Mouse (Mus musculus): ENCODE data around the gene Gm498.

Gene Gm498

DNA sequence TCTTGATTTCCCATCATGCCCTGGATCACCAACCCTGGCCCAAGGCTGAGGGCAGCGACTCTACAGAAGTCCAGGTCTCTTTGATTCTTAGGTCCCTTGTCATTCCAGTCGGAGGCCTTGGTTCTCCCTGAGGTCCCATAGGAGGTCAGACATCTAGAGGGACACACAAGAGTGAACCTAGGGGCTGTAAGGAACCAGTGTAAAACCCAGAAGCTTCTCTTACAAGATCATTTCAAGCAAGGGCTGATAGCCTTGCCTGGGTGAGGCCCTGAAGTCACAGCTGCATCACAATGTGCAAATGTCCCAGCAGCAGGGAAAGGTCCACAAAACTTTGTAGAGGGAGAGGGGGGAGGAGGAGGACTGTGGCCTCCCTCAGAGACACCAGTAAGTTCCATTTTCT is at the start of gene Gm498:
TSS of gene Gm498 (plus strand) at position 301 of the 400 bp plus-strand sequence.
- in situ Hi-C loops (cut with MboI; ENCODE audit: unreplicated experiment in 2 of 2): no loop called here

DNA sequence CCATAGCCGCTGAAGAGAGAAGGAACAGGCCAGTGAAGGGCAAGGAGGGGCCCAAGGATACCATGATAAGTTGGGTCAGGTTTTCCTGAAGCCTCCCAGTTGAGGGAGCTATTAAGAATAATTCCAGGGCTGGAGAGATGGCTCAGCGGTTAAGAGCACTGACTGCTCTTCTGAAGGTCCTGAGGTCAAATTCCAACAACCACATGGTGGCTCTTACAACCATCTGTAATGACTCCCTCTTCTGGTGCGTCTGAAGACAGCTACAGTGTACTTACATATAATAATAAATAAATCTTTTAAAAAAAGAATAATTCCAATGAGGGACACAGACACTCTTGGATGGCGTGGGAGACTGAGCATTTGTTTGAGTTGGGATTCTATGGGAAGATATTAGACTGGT is 47.4 kb upstream of the Gm498 start:
- in situ Hi-C loops (cut with MboI; ENCODE audit: unreplicated experiment in 2 of 2): loop anchor here in 1 of 2 experiments (25.0 kb wide), 1 partner anchor 1093 kb away; the partner anchor contains the start of gene LTO1

DNA sequence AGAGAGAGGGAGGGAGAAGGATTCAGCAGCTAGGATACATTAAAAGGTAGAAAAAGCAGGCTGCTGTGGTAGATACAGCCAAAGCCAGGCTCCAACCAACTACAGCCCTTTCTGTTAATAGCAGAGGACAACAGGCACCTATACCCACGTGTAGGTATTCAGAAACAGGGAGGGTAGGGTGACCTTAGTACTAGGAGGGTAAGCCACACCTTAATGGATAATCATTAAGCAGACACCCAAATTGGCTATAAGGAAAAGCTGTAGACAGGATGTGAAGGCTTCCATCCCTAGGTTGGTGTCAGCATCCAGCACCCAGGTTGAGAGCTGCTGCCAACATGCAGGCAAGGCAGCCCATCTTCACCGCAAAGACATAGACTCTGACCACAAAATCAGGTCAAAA is 45.4 kb upstream of the Gm498 start:
- in situ Hi-C loops (cut with MboI; ENCODE audit: unreplicated experiment in 2 of 2): loop anchor here (5.0 to 25.0 kb wide), 5 partner anchors 86 to 1091 kb away; partner anchors contain the start of genes LTO1 (in 1 of the 2) and Ppfia1 (in 1 of the 2)

DNA sequence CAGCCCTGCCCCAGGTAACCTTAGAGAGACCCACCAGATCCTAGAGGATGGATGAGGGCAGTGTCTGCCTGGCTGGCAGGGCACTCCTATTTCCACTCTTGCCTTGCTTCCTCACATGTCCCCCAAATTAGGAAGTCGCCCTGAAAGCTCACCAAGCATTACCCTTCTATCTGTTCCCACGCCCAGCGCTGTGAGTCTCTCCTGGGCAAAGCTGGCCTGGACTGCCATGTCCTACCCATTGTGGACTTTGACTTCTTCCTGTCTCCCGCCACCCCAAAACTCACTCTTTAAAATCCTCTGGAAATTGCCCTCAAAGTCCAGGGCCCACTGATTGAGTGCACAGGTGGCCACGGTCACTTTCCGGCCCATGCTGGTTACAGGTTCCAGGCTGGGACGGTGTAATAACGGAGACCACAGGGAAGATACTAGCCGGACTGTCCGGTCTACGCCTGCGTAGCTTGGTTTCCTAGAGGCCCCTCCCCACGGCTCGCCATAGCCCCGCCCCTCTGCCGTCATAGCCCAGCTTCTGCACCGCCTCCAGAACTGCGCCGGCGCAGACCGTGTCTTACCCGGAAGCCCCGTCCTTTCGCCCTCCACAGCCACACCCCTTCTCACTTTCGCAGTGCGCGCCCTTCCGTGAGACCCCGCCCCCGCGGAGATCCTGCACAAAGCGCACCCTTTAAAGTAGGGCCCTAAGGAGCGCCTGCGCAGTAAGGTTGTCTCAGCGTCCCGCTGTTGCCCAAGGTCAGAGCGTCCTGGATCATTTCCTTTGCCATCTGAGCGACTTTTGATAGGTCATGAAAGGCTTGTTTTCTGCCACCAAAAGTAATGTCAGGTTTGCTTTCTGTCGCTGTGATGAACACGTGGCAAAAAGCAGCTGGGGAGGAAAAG is 44.0 kb upstream of the Gm498 start, which contains the start of the genes Nadsyn1 and Dhcr7:
TSS of gene Nadsyn1 (minus strand) at position 475 of the 891 bp plus-strand sequence.
TSS of gene Dhcr7 (plus strand) at position 771 of the 891 bp plus-strand sequence.
- in situ Hi-C loops (cut with MboI; ENCODE audit: unreplicated experiment in 2 of 2): loop anchor here (5.0 to 25.0 kb wide), 5 partner anchors 85 to 1090 kb away; partner anchors contain the start of genes LTO1 (in 1 of the 2) and Ppfia1 (in 1 of the 2)

DNA sequence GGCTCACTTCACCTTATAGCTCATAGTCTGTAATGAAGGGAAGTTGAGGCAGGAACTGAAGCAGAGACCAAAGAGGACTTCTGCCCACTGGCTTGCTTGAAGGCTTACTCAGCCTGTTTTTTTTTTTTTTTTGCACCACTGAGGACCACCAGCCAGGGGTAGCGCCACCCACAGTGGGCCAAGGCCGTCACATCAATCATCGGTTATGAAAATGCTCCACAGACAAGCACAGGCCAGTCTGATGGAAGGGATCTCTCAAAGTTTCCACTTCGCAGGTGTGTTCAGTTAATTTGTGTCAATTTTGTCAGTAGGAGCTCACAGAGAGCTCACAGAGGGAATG is 43.4 kb upstream of the Gm498 start:
- in situ Hi-C loops (cut with MboI; ENCODE audit: unreplicated experiment in 2 of 2): loop anchor here (5.0 to 25.0 kb wide), 5 partner anchors 84 to 1089 kb away; partner anchors contain the start of genes LTO1 (in 1 of the 2) and Ppfia1 (in 1 of the 2)

DNA sequence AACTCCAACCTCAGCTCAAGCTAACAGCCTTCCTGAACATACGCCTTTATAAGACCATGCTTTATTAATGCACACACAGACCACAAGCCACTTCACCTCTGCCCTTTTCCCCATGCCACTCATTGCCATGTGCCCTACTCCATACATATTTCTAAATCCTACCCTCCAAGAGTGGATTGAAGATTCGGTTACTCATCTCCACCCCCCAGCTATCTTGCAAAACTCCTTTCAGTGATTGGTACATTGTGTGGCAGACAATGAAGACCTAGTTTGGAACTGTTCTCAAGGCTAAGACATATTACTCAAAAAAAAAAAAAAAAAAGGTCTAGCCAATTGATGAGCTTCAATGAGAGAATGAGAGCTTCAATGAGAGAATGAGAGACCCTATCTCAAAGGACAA is 39.7 kb upstream of the Gm498 start:
- in situ Hi-C loops (cut with MboI; ENCODE audit: unreplicated experiment in 2 of 2): loop anchor here (10.0 to 25.0 kb wide), 6 partner anchors 248 to 1915 kb away; partner anchors contain the start of genes LTO1 (in 1 of the 2), Ppfia1 (in 1 of the 2) and Tollip (in 1 of the 2)

DNA sequence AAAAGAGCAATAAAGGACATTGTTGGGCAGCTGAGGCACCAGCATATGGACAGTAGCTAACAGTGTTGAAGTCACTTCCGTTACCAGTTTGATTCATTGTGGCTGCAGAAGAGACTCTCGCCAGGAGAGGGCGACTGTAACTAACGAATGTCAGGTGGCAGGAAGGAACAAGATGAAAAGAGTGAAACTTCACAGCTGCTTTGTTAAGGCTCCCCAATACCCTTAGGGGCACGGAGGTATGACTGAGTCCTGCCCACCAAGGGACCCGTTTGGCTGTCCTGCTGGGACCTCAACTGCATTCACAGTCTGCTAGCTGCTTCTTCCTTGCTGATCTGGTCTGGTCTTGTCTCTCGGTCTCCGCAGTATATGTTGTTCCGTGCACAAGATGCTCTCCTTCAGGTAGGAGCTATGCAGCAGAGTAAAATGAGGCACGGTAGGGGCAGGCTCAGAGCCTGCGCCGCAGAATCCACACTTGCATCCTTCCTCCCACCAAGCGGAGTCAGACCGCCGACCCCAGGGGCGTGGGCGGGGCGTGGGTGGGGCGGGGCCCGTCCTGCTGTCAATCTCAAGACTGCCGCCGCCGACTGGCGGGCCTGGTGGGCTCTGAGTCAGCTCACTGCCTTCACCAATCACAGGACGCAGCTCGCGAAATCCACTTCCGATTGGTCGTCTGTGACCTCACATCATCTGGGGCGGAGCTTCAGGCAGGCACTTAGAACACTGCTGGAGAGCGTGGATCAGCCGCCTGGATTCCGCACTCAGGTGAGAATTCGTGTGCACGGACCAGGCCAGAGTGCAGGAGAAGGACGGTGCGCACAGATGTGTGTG is 36.9 kb upstream of the Gm498 start:
- in situ Hi-C loops (cut with MboI; ENCODE audit: unreplicated experiment in 2 of 2): loop anchor here (10.0 to 25.0 kb wide), 7 partner anchors 245 to 1917 kb away; partner anchors contain the start of genes Fadd (in 2 of the 2), LTO1 (in 1 of the 2), Ppfia1 (in 1 of the 2) and Tollip (in 1 of the 2)

DNA sequence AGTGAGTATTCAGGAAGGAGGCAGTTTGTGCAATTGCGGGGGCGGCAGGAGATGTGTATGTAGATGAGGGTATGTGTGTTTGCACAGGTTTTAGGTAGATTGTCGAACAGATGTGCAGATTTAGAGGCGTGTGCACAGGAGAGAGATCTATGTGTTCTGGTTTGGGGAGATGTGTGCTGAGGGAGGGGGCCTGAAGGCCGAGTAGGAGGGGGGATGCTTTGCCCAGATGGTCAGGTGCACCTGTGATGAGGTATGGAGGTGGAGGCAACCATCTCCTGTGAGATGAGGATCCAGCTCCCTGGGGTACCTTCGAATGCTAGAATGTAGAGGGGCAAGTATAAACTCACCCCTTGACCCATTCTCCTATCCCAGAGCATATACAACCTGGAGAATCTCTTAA is 36.2 kb upstream of the Gm498 start:
- in situ Hi-C loops (cut with MboI; ENCODE audit: unreplicated experiment in 2 of 2): loop anchor here (10.0 to 25.0 kb wide), 4 partner anchors 607 to 1918 kb away; partner anchors contain the start of genes Fadd (in 2 of the 2), LTO1 (in 1 of the 2) and Tollip (in 1 of the 2)

DNA sequence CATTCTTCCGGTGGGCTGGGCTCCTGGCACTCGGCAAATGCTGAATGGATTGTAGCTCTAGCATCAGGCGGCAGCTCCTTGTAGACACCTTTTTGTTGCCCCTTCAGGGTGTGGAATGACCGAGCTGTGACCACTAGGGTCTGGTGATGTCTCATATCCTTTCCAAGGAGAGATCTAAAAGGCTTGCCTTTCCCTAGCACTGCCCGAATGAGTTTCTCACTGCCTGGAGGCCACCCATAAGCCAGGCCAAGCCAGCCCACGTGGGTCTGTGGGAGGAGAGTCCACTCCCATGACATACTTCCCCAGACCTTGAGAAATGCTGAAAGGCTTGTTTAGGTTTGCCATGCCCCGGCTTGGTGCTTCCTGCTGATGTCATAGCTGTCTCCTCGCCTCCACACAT is 34.4 kb upstream of the Gm498 start:
- in situ Hi-C loops (cut with MboI; ENCODE audit: unreplicated experiment in 2 of 2): loop anchor here (10.0 to 25.0 kb wide), 4 partner anchors 605 to 1920 kb away; partner anchors contain the start of genes Fadd (in 2 of the 2), LTO1 (in 1 of the 2) and Tollip (in 1 of the 2)

DNA sequence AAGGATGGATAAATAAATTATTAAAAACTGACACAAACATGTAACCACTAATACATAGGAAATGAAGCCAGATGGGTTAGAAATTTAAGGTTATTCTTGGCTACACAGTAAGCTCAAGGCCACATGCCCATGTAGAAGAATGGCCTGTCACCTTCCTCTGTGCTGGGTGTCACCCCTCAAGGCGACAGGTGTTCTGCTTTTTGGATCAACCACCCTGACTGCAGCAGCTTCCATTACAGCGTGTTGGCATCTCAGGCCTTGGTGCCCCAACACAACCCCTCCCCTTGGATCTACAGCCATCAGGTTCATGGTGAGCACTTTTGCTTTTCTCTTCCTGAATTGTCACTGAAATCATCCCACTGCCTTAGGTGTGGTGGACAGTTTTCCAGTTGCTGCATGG is 34.0 kb upstream of the Gm498 start:
- in situ Hi-C loops (cut with MboI; ENCODE audit: unreplicated experiment in 2 of 2): loop anchor here (10.0 to 25.0 kb wide), 4 partner anchors 605 to 1920 kb away; partner anchors contain the start of genes Fadd (in 2 of the 2), LTO1 (in 1 of the 2) and Tollip (in 1 of the 2)

DNA sequence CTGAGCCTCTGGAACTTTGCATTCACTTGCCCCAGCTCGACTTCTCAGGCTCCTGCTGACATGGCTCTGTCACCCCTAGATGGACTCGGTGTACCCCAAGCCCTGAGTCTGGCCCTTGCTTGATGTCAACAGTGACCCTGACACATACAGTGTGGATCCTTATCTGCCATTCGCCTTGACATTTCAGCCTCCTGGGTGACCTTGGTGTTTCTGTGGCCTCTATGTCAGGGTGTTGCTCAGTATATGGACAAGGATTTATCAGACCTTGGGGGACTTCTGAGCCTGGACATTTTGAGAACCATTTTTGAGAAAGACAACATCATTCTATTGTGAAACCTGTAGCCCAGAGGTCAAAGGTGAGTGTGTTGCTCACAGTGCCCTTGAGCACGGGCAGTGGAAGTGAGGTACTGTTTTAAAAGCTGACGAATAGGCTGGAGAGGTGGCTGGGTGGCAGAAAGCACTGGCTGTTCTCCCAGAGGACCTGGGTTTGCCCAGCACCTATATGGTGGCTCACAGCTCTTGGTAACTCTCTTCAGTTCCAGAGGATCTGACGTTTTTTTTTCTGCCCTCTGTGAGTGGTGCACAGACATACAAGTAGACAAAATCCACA is 33.0 kb upstream of the Gm498 start:
- in situ Hi-C loops (cut with MboI; ENCODE audit: unreplicated experiment in 2 of 2): loop anchor here (10.0 to 25.0 kb wide), 4 partner anchors 604 to 1921 kb away; partner anchors contain the start of genes Fadd (in 2 of the 2), LTO1 (in 1 of the 2) and Tollip (in 1 of the 2)

DNA sequence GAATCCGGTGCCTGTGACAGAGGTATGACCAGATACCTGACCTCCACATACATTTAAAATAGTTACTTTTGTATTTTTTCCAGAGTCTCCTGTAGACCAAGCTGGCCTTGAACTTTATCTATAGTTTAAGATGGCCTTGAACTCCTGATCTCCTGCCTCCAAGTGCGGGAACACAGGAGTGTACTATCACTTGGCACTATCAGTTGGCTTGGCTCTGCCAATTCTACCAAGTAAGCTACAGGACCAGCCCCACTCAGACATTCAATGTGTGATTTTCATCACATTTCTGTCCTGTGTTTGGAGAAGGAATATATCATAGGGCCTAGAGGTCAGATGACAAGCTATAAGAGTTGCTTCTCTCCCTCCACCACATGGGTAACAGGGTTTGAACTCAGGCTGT is 32.3 kb upstream of the Gm498 start:
- in situ Hi-C loops (cut with MboI; ENCODE audit: unreplicated experiment in 2 of 2): loop anchor here (10.0 to 25.0 kb wide), 4 partner anchors 603 to 1922 kb away; partner anchors contain the start of genes Fadd (in 2 of the 2), LTO1 (in 1 of the 2) and Tollip (in 1 of the 2)

DNA sequence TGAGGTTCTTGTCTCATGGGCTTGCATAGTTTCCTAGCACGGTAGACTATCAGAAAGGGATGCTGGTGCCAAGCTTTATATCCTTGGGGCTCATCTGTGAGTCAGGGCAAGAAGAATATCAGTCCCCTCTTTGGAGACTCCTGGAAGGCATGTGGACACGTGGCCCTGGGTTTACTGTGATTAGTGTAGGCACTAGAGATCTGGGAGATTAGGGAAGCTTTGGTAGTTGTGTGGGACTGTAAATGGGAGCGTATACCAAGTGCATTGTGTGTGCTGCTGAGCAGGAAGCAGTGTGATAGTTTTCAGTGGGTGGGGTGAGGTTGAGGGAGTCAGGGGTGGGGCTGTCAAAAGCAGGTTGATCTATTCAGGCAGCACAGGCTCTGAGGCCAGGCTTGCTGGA is 31.7 kb upstream of the Gm498 start:
- in situ Hi-C loops (cut with MboI; ENCODE audit: unreplicated experiment in 2 of 2): loop anchor here (10.0 to 25.0 kb wide), 4 partner anchors 602 to 1923 kb away; partner anchors contain the start of genes Fadd (in 2 of the 2), LTO1 (in 1 of the 2) and Tollip (in 1 of the 2)

DNA sequence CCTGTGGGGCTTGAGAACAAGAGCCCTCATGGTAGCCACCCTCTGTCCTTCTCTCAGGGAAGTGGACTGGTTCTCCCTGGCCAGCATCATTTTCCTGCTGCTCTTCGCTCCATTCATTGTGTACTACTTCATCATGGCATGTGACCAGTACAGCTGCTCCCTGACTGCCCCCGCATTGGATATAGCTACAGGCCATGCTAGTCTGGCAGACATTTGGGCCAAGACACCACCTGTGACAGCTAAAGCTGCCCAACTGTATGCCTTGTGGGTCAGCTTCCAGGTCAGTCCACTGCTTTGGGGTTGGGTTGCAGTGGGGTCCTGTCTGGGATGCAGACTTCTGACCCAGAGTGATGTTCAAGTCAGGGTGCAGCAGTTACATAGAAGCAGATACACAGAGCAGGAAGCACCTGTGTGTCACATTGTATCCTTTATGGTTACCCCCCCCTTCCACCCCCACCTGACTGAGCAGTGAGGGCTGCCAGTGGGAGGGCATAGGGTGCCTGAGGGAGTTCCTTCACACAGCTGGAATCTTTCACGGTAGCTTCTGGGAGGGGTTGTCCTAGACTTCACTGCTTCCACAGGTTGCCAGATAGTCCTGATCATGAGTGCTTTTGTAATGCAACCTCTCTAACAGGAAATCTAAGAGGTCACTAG is 28.8 kb upstream of the Gm498 start:
- in situ Hi-C loops (cut with MboI; ENCODE audit: unreplicated experiment in 2 of 2): loop anchor here (10.0 to 25.0 kb wide), 4 partner anchors 599 to 1926 kb away; partner anchors contain the start of genes Fadd (in 2 of the 2), LTO1 (in 1 of the 2) and Tollip (in 1 of the 2)

DNA sequence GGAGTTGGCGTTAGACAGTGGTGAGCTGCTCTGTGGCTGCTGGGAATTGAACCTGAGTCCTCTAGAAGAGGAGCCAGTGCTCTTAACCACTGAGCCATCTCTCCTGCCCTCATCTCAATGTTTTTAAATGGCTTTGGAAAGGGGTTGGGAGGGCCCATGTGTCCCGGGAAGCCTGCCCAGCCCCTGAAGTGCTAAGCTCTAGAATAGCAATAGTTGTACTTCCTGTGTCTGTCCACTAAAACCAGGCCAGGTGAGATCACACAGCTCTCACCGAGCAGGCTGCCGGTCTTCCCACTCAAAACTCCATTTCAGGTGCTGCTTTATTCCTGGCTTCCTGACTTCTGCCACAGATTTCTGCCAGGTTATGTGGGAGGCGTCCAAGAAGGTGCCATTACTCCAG is 26.5 kb upstream of the Gm498 start:
- in situ Hi-C loops (cut with MboI; ENCODE audit: unreplicated experiment in 2 of 2): loop anchor here (25.0 kb wide), 3 partner anchors 597 to 1928 kb away; partner anchors contain the start of genes LTO1 (in 1 of the 2) and Tollip (in 1 of the 2)

DNA sequence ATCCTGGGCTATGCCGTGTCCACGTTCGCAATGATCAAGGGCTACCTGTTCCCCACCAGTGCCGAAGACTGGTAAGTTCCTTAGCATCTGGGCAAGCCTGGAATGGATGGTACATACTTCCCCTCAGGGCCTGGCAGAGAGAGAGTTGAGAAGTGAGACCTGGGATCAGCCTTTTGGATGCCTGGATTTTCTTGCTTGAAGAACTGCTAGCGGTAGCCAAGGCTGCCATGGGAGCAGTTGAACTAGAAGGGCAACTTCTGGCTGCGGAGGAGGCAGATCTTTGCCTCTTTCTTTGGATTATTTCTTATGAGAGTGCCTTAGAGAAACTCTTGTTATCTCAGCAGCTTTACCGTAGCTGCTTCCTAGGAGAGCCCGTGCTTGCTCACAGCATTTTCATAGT is 25.3 kb upstream of the Gm498 start:
- in situ Hi-C loops (cut with MboI; ENCODE audit: unreplicated experiment in 2 of 2): loop anchor here (25.0 kb wide), 3 partner anchors 596 to 1929 kb away; partner anchors contain the start of genes LTO1 (in 1 of the 2) and Tollip (in 1 of the 2)

DNA sequence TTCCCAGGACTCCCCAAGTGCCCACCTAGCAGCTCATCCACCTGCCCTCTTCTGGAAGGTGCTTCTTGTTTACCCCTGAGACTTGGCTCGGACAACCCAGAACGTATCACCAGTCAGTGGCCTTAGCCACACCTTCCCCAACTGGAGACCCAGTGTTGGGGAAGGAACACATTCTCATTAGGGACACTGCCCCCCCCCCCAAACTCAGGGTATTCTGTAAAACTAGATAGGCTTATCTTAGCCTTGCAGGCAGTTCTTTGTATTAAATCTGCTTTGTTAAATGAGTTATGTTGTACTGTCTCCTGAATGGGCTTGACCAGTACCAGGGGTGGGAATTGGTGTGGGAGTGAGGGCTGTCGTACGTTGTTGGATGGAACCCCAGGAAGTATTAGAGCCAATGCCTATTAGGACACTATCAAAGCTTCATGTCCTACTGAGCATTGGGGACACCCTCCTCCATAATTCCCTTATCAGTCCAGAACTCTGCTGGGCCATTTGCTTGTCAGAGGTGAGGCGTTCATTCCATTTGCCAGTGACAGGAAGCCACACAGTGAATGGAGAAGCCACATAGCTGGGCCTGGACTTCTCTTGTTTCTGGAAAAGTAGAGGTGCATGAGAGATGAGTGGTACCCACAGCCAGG is 18.4 kb upstream of the Gm498 start:
- in situ Hi-C loops (cut with MboI; ENCODE audit: unreplicated experiment in 2 of 2): loop anchor here (25.0 kb wide), 3 partner anchors 589 to 1936 kb away; partner anchors contain the start of genes LTO1 (in 1 of the 2) and Tollip (in 1 of the 2)
